In the genomic region with DNA sequence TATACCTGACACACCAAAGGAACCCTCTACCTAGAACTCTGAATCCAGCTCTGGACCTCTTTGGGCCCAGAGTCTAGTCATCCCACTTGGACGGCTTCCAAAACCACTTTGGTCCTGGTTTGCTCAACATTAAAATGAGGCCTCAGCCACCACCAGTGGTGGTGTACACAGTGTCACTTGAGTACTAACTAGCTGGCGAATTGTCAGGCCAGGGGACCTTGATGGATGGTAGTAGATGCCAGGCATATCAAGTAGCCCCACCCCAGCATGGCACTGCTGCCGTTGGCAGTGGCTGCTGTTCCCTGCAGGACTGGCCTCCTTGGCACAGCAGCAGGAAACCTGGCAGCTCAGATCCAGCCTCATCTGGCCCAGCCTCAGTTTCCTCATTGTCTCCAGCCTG, we compare ENCODE assay signal across 12 mouse cellular contexts. TPM values are rescaled to one million over a fixed set of nuclear protein-coding genes. Genes with fewer than 3 reads are reported as not detected.
DNase-seq lines count a peak whose midpoint lies in the region; ATAC-seq and TF ChIP-seq lines count a peak whose summit lies in the region.
"Had no signal": no experiment of that assay in that cellular context is flagged by ENCODE, and none has a peak within 500 bp of the region (broad histone marks: within the 10 kb centered on the region; RNA-seq: fewer than 3 reads in every experiment).

No protein-coding gene starts in this region.

- no peak overlapping the region for H3K4me3 ChIP-seq in midbrain, postnatal 0 days (ENCODE audit: low read depth, low read length)
- H3K4me3 ChIP-seq in midbrain, embryonic 15.5 days = no peak overlapping the region
- no peak overlapping the region for H3K4me3 ChIP-seq in hindbrain, postnatal 0 days (ENCODE audit: low read length)
- no peak overlapping the region for H3K4me3 ChIP-seq in stomach, postnatal 0 days (ENCODE audit: low read depth, low read length)
- no peak overlapping the region for H3K4me3 ChIP-seq in thymus, adult 2 months (ENCODE audit: control insufficient read depth, insufficient read depth, low read length)
- H3K4me3 ChIP-seq: heart, embryonic 15.5 days; liver, embryonic 12.5 days had no signal

- no peak for TF ChIP-seq POLR2A in thymus, adult 2 months (IDR thresholded peaks at IDR 0.05; ENCODE audit: control insufficient read depth, extremely low read depth, insufficient read depth, low read length, poor library complexity)

- peak; percentile 66 for DNase-seq in gastrocnemius, adult 18-20 months (ENCODE audit: low spot score)
- no peak for DNase-seq in gastrocnemius, postnatal 4 days (ENCODE audit: low spot score in 2 of 2)
- peak; percentile 76 for DNase-seq in midbrain, postnatal 0 days (ENCODE audit: low spot score)
- DNase-seq in hindbrain, postnatal 0 days (ENCODE audit: low spot score) = peak; percentile 74
- DNase-seq in stomach, postnatal 0 days (ENCODE audit: low spot score) = peak; percentile 13
- DNase-seq in kidney, adult 9 months = no peak
- DNase-seq in thymus, adult 2 months = no peak

- ATAC-seq in midbrain, postnatal 0 days (ENCODE audit: low FRiP score) = 0 out of 2 replicates have a peak, but pooled peaks have one; percentile 14
- no peak for ATAC-seq in midbrain, embryonic 15.5 days (replicated peaks)
- ATAC-seq in hindbrain, postnatal 0 days = peak; percentile 50
- no peak for ATAC-seq in stomach, postnatal 0 days (ENCODE audit: low FRiP score, low TSS enrichment)
- ATAC-seq: liver, embryonic 12.5 days had no signal

- H3K36me3 ChIP-seq in midbrain, postnatal 0 days (ENCODE audit: insufficient read depth, low read length) = peaks cover 5% of the 10 kb centered on the region; the same call in 1 of the 2 replicates
- H3K36me3 ChIP-seq in midbrain, embryonic 15.5 days (replicated peaks) = no peaks in the 10 kb centered on the region
- no peaks in the 10 kb centered on the region for H3K36me3 ChIP-seq in hindbrain, postnatal 0 days (ENCODE audit: insufficient read depth, low read length)
- no peaks in the 10 kb centered on the region for H3K36me3 ChIP-seq in stomach, postnatal 0 days (ENCODE audit: control insufficient read depth, insufficient read depth, low read length)
- H3K36me3 ChIP-seq in thymus, adult 2 months (ENCODE audit: control insufficient read depth, insufficient read depth, low read length) = no peaks in the 10 kb centered on the region
- H3K36me3 ChIP-seq: heart, embryonic 15.5 days had no signal

- no peak for TF ChIP-seq CTCF in midbrain, postnatal 0 days (IDR thresholded peaks at IDR 0.05)
- no peak for TF ChIP-seq CTCF in hindbrain, postnatal 0 days (IDR thresholded peaks at IDR 0.05; ENCODE audit: low read depth)
- no peak for TF ChIP-seq CTCF in stomach, postnatal 0 days (IDR thresholded peaks at IDR 0.05; ENCODE audit: low read depth)
- TF ChIP-seq CTCF in thymus, adult 2 months (IDR thresholded peaks at IDR 0.05; ENCODE audit: borderline replicate concordance, control insufficient read depth, extremely low read depth, insufficient read depth, low read length, poor library complexity) = no peak

- no peaks in the 10 kb centered on the region for H3K4me1 ChIP-seq in midbrain, postnatal 0 days (ENCODE audit: insufficient read depth, low read length)
- H3K4me1 ChIP-seq in midbrain, embryonic 15.5 days = no peaks in the 10 kb centered on the region
- H3K4me1 ChIP-seq in hindbrain, postnatal 0 days (ENCODE audit: insufficient read depth, low read length) = peaks cover 7% of the 10 kb centered on the region; the same call in 1 of the 2 replicates
- H3K4me1 ChIP-seq in stomach, postnatal 0 days (replicated peaks; ENCODE audit: control insufficient read depth, insufficient read depth) = no peaks in the 10 kb centered on the region
- H3K4me1 ChIP-seq in thymus, adult 2 months (replicated peaks; ENCODE audit: control insufficient read depth, insufficient read depth, low read length) = no peaks in the 10 kb centered on the region
- H3K4me1 ChIP-seq: liver, embryonic 12.5 days had no signal

- no peak for TF ChIP-seq EP300 in stomach, postnatal 0 days (optimal IDR thresholded peaks at IDR 0.05)

- H3K27me3 ChIP-seq in midbrain, postnatal 0 days (ENCODE audit: insufficient read depth, low read length) = no peaks in the 10 kb centered on the region
- H3K27me3 ChIP-seq in midbrain, embryonic 15.5 days (replicated peaks) = no peaks in the 10 kb centered on the region
- H3K27me3 ChIP-seq in hindbrain, postnatal 0 days (ENCODE audit: insufficient read depth, low read length) = no peaks in the 10 kb centered on the region
- no peaks in the 10 kb centered on the region for H3K27me3 ChIP-seq in stomach, postnatal 0 days (ENCODE audit: control insufficient read depth, insufficient read depth, low read length)
- H3K27me3 ChIP-seq in thymus, adult 2 months (ENCODE audit: control insufficient read depth, insufficient read depth, low read length) = no peaks in the 10 kb centered on the region
- H3K27me3 ChIP-seq: heart, embryonic 15.5 days; liver, embryonic 12.5 days had no signal

- 71% methylated on average over 3 of the region's 3 CpGs for WGBS in midbrain, postnatal 0 days
- WGBS in midbrain, embryonic 15.5 days = 73% methylated on average over 3 of the region's 3 CpGs
- whole genome bisulfite sequencing in hindbrain, postnatal 0 days = 56% methylated on average over 3 of the region's 3 CpGs
- 51% methylated on average over 3 of the region's 3 CpGs for WGBS in stomach, postnatal 0 days
- WGBS in thymus, adult 2 months = 50% methylated on average over 3 of the region's 3 CpGs

- no peak overlapping the region for H3K9ac ChIP-seq in midbrain, postnatal 0 days (replicated peaks; ENCODE audit: low read length, poor library complexity, severe bottlenecking)
- no peak overlapping the region for H3K9ac ChIP-seq in midbrain, embryonic 15.5 days
- H3K9ac ChIP-seq in hindbrain, postnatal 0 days (replicated peaks; ENCODE audit: low read length) = no peak overlapping the region
- no peak overlapping the region for H3K9ac ChIP-seq in stomach, postnatal 0 days (ENCODE audit: low read length)
- H3K9ac ChIP-seq: heart, embryonic 15.5 days; liver, embryonic 12.5 days had no signal

- H3K9me3 ChIP-seq in midbrain, postnatal 0 days (ENCODE audit: low read length) = no peaks in the 10 kb centered on the region
- no peaks in the 10 kb centered on the region for H3K9me3 ChIP-seq in midbrain, embryonic 15.5 days
- no peaks in the 10 kb centered on the region for H3K9me3 ChIP-seq in hindbrain, postnatal 0 days (ENCODE audit: low read length)
- no peaks in the 10 kb centered on the region for H3K9me3 ChIP-seq in stomach, postnatal 0 days (ENCODE audit: control insufficient read depth, low read length)
- H3K9me3 ChIP-seq: heart, embryonic 15.5 days; liver, embryonic 12.5 days had no signal

- H3K4me2 ChIP-seq in midbrain, postnatal 0 days (ENCODE audit: low read depth, low read length, poor library complexity, severe bottlenecking) = no peak overlapping the region
- H3K4me2 ChIP-seq in midbrain, embryonic 15.5 days = no peak overlapping the region
- no peak overlapping the region for H3K4me2 ChIP-seq in hindbrain, postnatal 0 days (ENCODE audit: low read depth, low read length)
- H3K4me2 ChIP-seq in stomach, postnatal 0 days (replicated peaks; ENCODE audit: low read depth) = no peak overlapping the region
- H3K4me2 ChIP-seq: heart, embryonic 15.5 days; liver, embryonic 12.5 days had no signal

- no peak overlapping the region for H3K27ac ChIP-seq in midbrain, postnatal 0 days (ENCODE audit: low read depth, low read length)
- no peak overlapping the region for H3K27ac ChIP-seq in midbrain, embryonic 15.5 days
- H3K27ac ChIP-seq in hindbrain, postnatal 0 days = no peak overlapping the region
- no peak overlapping the region for H3K27ac ChIP-seq in stomach, postnatal 0 days (replicated peaks)
- H3K27ac ChIP-seq in thymus, adult 2 months (ENCODE audit: control insufficient read depth, insufficient read depth, low read length) = no peak overlapping the region
- H3K27ac ChIP-seq: heart, embryonic 15.5 days; liver, embryonic 12.5 days had no signal

RNA-seq across cellular contexts. Expression of gene Ampd3, which starts 36.3 kb away (rescaled TPM):
- 10 to 100 TPM; 10.8 to 15.2 TPM for total RNA-seq in gastrocnemius, adult 18-20 months (2021)
- 1 to 10 TPM; 8.7 to 8.8 TPM for total RNA-seq in gastrocnemius, postnatal 4 days (2021)
- 20.6 and 22.7 TPM in 2 replicates for total RNA-seq in midbrain, postnatal 0 days (2014; rRNA removed)
- 13.2 and 16.2 TPM in 2 replicates for polyA plus RNA-seq in midbrain, postnatal 0 days (2015; fragmentation: Nextera tagmentation; extraction: Ambion mirVana)
- 9.7 and 10.1 TPM in 2 replicates for polyA plus RNA-seq in midbrain, embryonic 15.5 days (2015; fragmentation: Nextera tagmentation; extraction: Ambion mirVana)
- total RNA-seq in hindbrain, postnatal 0 days (2014; rRNA removed) = 15.1 and 24.8 TPM in 2 replicates
- polyA plus RNA-seq in hindbrain, postnatal 0 days (2015; fragmentation: Nextera tagmentation; extraction: Ambion mirVana) = 12.4 and 14.3 TPM in 2 replicates
- polyA plus RNA-seq in stomach, postnatal 0 days (2015; fragmentation: Nextera tagmentation; extraction: Ambion mirVana) = 4.7 and 5.2 TPM in 2 replicates
- 6.8 and 9.8 TPM in 2 replicates for polyA plus RNA-seq in thymus, adult 2 months (2012; rRNA removed)

RNA-seq across cellular contexts. Expression of gene Rnf141, which starts 40.0 kb away (rescaled TPM):
- 10 to 100 TPM; 19.3 to 23.7 TPM for total RNA-seq in gastrocnemius, adult 18-20 months (2021)
- 10 to 100 TPM; 22.0 to 22.6 TPM for total RNA-seq in gastrocnemius, postnatal 4 days (2021)
- total RNA-seq in midbrain, postnatal 0 days (2014; rRNA removed) = 88.5 and 133 TPM in 2 replicates
- polyA plus RNA-seq in midbrain, postnatal 0 days (2015; fragmentation: Nextera tagmentation; extraction: Ambion mirVana) = 28.5 and 29.6 TPM in 2 replicates
- 30.7 and 35.5 TPM in 2 replicates for polyA plus RNA-seq in midbrain, embryonic 15.5 days (2015; fragmentation: Nextera tagmentation; extraction: Ambion mirVana)
- 80.4 and 98.8 TPM in 2 replicates for total RNA-seq in hindbrain, postnatal 0 days (2014; rRNA removed)
- polyA plus RNA-seq in hindbrain, postnatal 0 days (2015; fragmentation: Nextera tagmentation; extraction: Ambion mirVana) = 35.3 and 36.7 TPM in 2 replicates
- polyA plus RNA-seq in stomach, postnatal 0 days (2015; fragmentation: Nextera tagmentation; extraction: Ambion mirVana) = 24.0 and 25.1 TPM in 2 replicates
- 14.8 and 16.6 TPM in 2 replicates for polyA plus RNA-seq in thymus, adult 2 months (2012; rRNA removed)

RNA-seq across cellular contexts. Expression of gene Lyve1, which starts 58.8 kb away (rescaled TPM):
- 1 to 10 TPM; 3.9 to 6.5 TPM for total RNA-seq in gastrocnemius, adult 18-20 months (2021)
- 10 to 100 TPM; 28.5 to 32.2 TPM for total RNA-seq in gastrocnemius, postnatal 4 days (2021)
- 9.7 and 12.5 TPM in 2 replicates for total RNA-seq in midbrain, postnatal 0 days (2014; rRNA removed)
- 5.4 and 7.2 TPM in 2 replicates for polyA plus RNA-seq in midbrain, postnatal 0 days (2015; fragmentation: Nextera tagmentation; extraction: Ambion mirVana)
- polyA plus RNA-seq in midbrain, embryonic 15.5 days (2015; fragmentation: Nextera tagmentation; extraction: Ambion mirVana) = 6.9 and 7.0 TPM in 2 replicates
- 9.5 and 9.7 TPM in 2 replicates for total RNA-seq in hindbrain, postnatal 0 days (2014; rRNA removed)
- 5.2 and 6.3 TPM in 2 replicates for polyA plus RNA-seq in hindbrain, postnatal 0 days (2015; fragmentation: Nextera tagmentation; extraction: Ambion mirVana)
- 9.2 and 11.5 TPM in 2 replicates for polyA plus RNA-seq in stomach, postnatal 0 days (2015; fragmentation: Nextera tagmentation; extraction: Ambion mirVana)
- 3.1 and 3.4 TPM in 2 replicates for polyA plus RNA-seq in thymus, adult 2 months (2012; rRNA removed)
- total RNA-seq: ES-E14; neutrophil, adult 5-6 weeks had no signal

Comparison
In these comparisons a context has a peak if more than half of its experiments do, and no peak if none do; other contexts are left out.
1. DNase-seq: peak in gastrocnemius, adult 18-20 months (single experiment), midbrain, postnatal 0 days (single experiment), hindbrain, postnatal 0 days (single experiment) and stomach, postnatal 0 days (single experiment); none in gastrocnemius, postnatal 4 days (0 of 2), kidney, adult 9 months (single experiment) and thymus, adult 2 months (single experiment).
2. ATAC-seq: peak in midbrain, postnatal 0 days (single experiment) and hindbrain, postnatal 0 days (single experiment); none in midbrain, embryonic 15.5 days (single experiment) and stomach, postnatal 0 days (single experiment).